Mouse (Mus musculus) adrenal gland, adult 2 months (tissue): Measurements from ENCODE around the gene Ubb. TPM values are rescaled to one million over a fixed set of nuclear protein-coding genes. Genes with fewer than 3 reads are reported as not detected.

ENCODE experiments used
- DNase-seq: peaks from one replicate; pipeline ENCODE4 v3.0.0; 2021
- polyA plus RNA-seq: library from polyadenylated mRNA; depleted of rRNA; stranded (reverse); fragments of >200 nt; gene quantifications from 2 replicates; pipeline ENCODE4 v1.2.3, GENCODE M21; 2012; rRNA removed
- total RNA-seq, 2 experiments: library from RNA; stranded (reverse); gene quantifications; 2 replicates each; pipeline ENCODE4 v1.2.3; 2021

The Ubb gene
- total and polyA plus RNA-seq, 3 experiments, result 1,206 to 1,758 (median 1,385) TPM

GRCm38 (mm10) chr11:62584671-62585206, 33.8 kb downstream of the Ubb start:
- no peak for DNase-seq

DNA sequence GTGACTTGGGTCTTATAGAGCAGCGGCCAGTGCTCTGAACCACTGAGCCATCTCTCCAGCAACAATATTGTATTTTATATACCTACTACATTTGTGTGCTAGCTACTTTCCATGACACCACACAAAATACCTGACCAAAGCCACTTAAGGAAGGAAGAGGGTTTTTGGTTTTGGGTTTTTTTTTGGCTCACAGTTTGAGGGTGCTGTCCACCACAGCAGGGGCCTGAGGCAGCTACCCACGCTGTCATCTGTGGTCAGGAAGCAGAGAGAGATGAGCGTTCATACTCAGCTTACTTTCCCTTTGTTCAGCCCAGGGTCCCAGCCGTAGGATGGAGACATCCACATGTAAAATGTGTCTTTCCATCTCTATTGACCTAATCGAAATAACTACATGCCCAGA, 36.1 kb downstream of the Ubb start:
- no peak for DNase-seq

- no peak for DNase-seq
Measured at GRCm38 (mm10) chr11:62589391-62589790, 38.4 kb downstream of the Ubb start.

DNA sequence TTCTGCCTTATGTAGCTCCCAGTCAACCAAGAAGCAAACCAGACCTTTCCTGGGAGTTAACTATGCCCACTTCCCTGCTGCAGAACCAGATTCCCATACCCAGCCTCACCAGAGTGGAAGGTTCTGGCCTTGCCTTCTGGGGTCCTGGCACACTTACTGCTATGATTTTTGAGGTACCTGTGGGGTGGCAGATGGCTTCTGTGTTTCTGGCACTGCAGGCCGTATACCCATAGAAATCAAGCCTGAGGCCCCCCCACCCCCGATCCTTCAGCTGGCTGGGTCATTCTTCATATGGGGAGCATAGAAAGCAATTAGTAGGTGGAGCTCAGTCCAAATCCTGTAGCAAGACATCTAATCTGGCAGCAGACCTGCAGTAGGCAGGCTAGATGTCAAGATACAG, 40.1 kb downstream of the Ubb start:
- no peak for DNase-seq

- DNase-seq, result no peak
Measured at GRCm38 (mm10) chr11:62591904-62592575, 41.1 kb downstream of the Ubb start.

- DNase-seq, result no peak
Measured at GRCm38 (mm10) chr11:62598571-62598970, 47.6 kb downstream of the Ubb start.

GRCm38 (mm10) chr11:62601732-62602618, 51.0 kb downstream of the Ubb start:
- DNase-seq, result no peak

Other genes with a start within 250 kb of the Ubb start
- gene Pigl, start 92.7 kb upstream of the Ubb start, total RNA-seq, result 1 to 10 TPM; 9.5 to 10.0 TPM
- gene Pigl, start 92.7 kb upstream of the Ubb start, polyA plus RNA-seq, result 6.0 and 6.8 TPM in 2 replicates
- 100 to 1,000 TPM; 167 to 268 TPM for gene Ncor1, start 92.6 kb upstream of the Ubb start, total RNA-seq
- 53.4 and 59.5 TPM in 2 replicates for gene Ncor1, start 92.6 kb upstream of the Ubb start, polyA plus RNA-seq
- 10 to 100 TPM; 44.1 to 45.8 TPM for gene Cenpv, start 11.9 kb upstream of the Ubb start, total RNA-seq
- gene Cenpv, start 11.9 kb upstream of the Ubb start, polyA plus RNA-seq, result 46.8 and 58.2 TPM in 2 replicates
- 1 to 10 TPM; 2.7 to 4.2 TPM for gene Trpv2, start 23.3 kb downstream of the Ubb start, total RNA-seq
- gene Trpv2, start 23.3 kb downstream of the Ubb start, polyA plus RNA-seq, result 2.7 and 3.9 TPM in 2 replicates
- gene Lrrc75a, start 97.4 kb downstream of the Ubb start, total RNA-seq, result 10 to 100 TPM; 17.5 to 40.5 TPM
- gene Lrrc75a, start 97.4 kb downstream of the Ubb start, polyA plus RNA-seq, result 46.9 and 73.5 TPM in 2 replicates
- gene Mmgt2, start 97.5 kb downstream of the Ubb start, total RNA-seq, result 10 to 100 TPM; 34.5 to 47.3 TPM
- gene Mmgt2, start 97.5 kb downstream of the Ubb start, polyA plus RNA-seq, result 87.2 and 88.1 TPM in 2 replicates
- 1 to 10 TPM; 2.9 to 5.0 TPM for gene Zfp287, start 180.7 kb downstream of the Ubb start, total RNA-seq
- 0.89 and 1.3 TPM in 2 replicates for gene Zfp287, start 180.7 kb downstream of the Ubb start, polyA plus RNA-seq
- not detected for gene Gm10428, start 201.9 kb downstream of the Ubb start, total RNA-seq
- not detected in 2 replicates for gene Gm10428, start 201.9 kb downstream of the Ubb start, polyA plus RNA-seq
- 1 to 10 TPM; 1.5 to 3.5 TPM for gene Zfp286, start 238.3 kb downstream of the Ubb start, total RNA-seq
- 0.21 TPM in 1 of 2 replicates, not detected in the other for gene Zfp286, start 238.3 kb downstream of the Ubb start, polyA plus RNA-seq